Mouse (Mus musculus) liver, embryonic 14.5 days (tissue): Measurements from ENCODE around the gene Zfp574. TPM values are rescaled to one million over a fixed set of nuclear protein-coding genes. Genes with fewer than 3 reads are reported as not detected.

Experiments
- ATAC-seq: fragments of 200-750 bp; cut with Nextera tagmentation; 2 replicates; pipeline ENCODE4 v1.8.0; 2017; ENCODE audit warnings: moderate number of reproducible peaks, mild to moderate bottlenecking, moderate library complexity; ENCODE audit not compliant: insufficient read depth
- DNase-seq, 3 experiments: peaks; one replicate each; pipeline ENCODE4 v3.0.0-alpha.2; 2012 to 2013; ENCODE audit warnings: low read depth in 3 of 3, low spot score in 3 of 3
- H3K27ac ChIP-seq: fragments of 300-500 bp; sonication (generic); 2 replicates; pipeline ENCODE4 v1.5.1; 2014; ENCODE audit warnings: moderate library complexity, mild to moderate bottlenecking, control low read depth, inconsistent platforms
- H3K27me3 ChIP-seq: fragments of 300-500 bp; sonication (generic); 2 replicates; pipeline ENCODE4 v1.6.1; 2014; ENCODE audit warnings: mild to moderate bottlenecking, low read length, moderate library complexity; ENCODE audit not compliant: control insufficient read depth, insufficient read depth
- H3K36me3 ChIP-seq: fragments of 300-500 bp; sonication (generic); replicated peaks from 2 replicates; pipeline ENCODE4 v1.6.1; 2014; ENCODE audit warnings: low read depth; ENCODE audit not compliant: control insufficient read depth, insufficient read depth
- H3K4me1 ChIP-seq, 2 experiments: fragments of 200-500 bp in 1 of 2; fragments of 300-500 bp in 1 of 2; sonication (generic) in 1 of 2; replicated peaks; 2 replicates each; pipeline ENCODE4 v1.6.1; 2012 to 2014; ENCODE audit warnings: antibody characterized with exemption in 1 of 2, inconsistent platforms in 1 of 2, low read length in 1 of 2; ENCODE audit not compliant: control insufficient read depth in 2 of 2, insufficient read depth in 2 of 2
- H3K4me2 ChIP-seq: fragments of 300-500 bp; sonication (generic); 2 replicates; pipeline ENCODE4 v1.6.1; 2014; ENCODE audit warnings: low read depth, mild to moderate bottlenecking, control low read depth, moderate library complexity
- H3K4me3 ChIP-seq, 2 experiments: fragments of 200-500 bp in 1 of 2; fragments of 300-500 bp in 1 of 2; sonication (generic) in 1 of 2; 2 replicates each; pipeline ENCODE4 v1.5.1; 2012 to 2014; ENCODE audit warnings: low read depth in 2 of 2, low read length in 2 of 2, mild to moderate bottlenecking in 2 of 2, control low read depth in 1 of 2, inconsistent platforms in 1 of 2, moderate library complexity in 1 of 2; ENCODE audit not compliant: insufficient read depth in 1 of 2
- H3K9ac ChIP-seq: fragments of 300-500 bp; sonication (generic); replicated peaks from 2 replicates; pipeline ENCODE4 v1.6.1; 2014; ENCODE audit warnings: mild to moderate bottlenecking, control low read depth, moderate library complexity
- H3K9me3 ChIP-seq: fragments of 300-500 bp; sonication (generic); 2 replicates; pipeline ENCODE4 v1.6.1; 2016; ENCODE audit warnings: low read length, mixed read lengths; ENCODE audit not compliant: control insufficient read depth
- CTCF ChIP-seq: IDR thresholded peaks from 2 replicates; pipeline ENCODE4 v1.5.1; 2016; ENCODE audit warnings: antibody characterized with exemption, low read depth, control low read depth
- EP300 ChIP-seq: IDR thresholded peaks from 2 replicates; pipeline ENCODE4 v1.6.1; 2016; ENCODE audit warnings: antibody characterized with exemption, low read depth
- WGBS: fragments of 180-500 bp; shearing (Covaris S2); extraction: QIAGEN DNeasy Blood & Tissue Kit; methylation state at CpG from one replicate; pipeline ENCODE4 v1.1.7; 2014; ENCODE audit not compliant: insufficient replicate concordance; 5-methylcytosine and 5-hydroxymethylcytosine counted together
- polyA plus RNA-seq, 2 experiments: library from polyadenylated mRNA; depleted of rRNA in 1 of 2; stranded (reverse) in 1 of 2; unstranded in 1 of 2; fragments of >200 nt; fragmentation: Nextera tagmentation in 1 of 2; extraction: Ambion mirVana in 1 of 2; gene quantifications; 2 replicates each; pipeline versions ENCODE4 v1.2.1 to v1.2.3; 2012 to 2014

The Zfp574 gene
- polyA plus RNA-seq, 2 experiments: 6.3 to 6.6 TPM

- ATAC-seq (no peak), DNase-seq (no peak)
- H3K4me2 ChIP-seq: no peak overlapping the region
- no peak overlapping the region for H3K4me3 ChIP-seq
- 62% methylated on average over 12 of the region's 12 CpGs for WGBS
- no peaks in the 10 kb centered on the region for H3K9me3 ChIP-seq
- TF ChIP-seq CTCF (no peak), EP300 (no peak)
- H3K9ac ChIP-seq: no peak overlapping the region
- H3K36me3 ChIP-seq: no peaks in the 10 kb centered on the region
- 0 out of 4 replicates have a peak, but pooled peaks cover 0 to 2% of the 10 kb centered on the region in 2 experiments for H3K4me1 ChIP-seq
- H3K27me3 ChIP-seq: no peaks in the 10 kb centered on the region
- no peak overlapping the region for H3K27ac ChIP-seq
These were observed 37.0 kb downstream of the Zfp574 start for GRCm38 (mm10) chr7:25109355-25109754.

- Histone ChIP-seq H3K27me3 (no peaks in the 10 kb centered on the region), H3K4me3 (no peak overlapping the region), H3K27ac (no peak overlapping the region), H3K36me3 (no peaks in the 10 kb centered on the region), H3K4me1 (0 out of 4 replicates have a peak, but pooled peaks cover 0 to 2% of the 10 kb centered on the region in 2 experiments), H3K9ac (no peak overlapping the region), H3K4me2 (no peak overlapping the region), H3K9me3 (no peaks in the 10 kb centered on the region)
- DNase-seq (no peak), ATAC-seq (no peak)
- 74% methylated on average over 9 of the region's 9 CpGs for WGBS
- TF ChIP-seq CTCF (no peak), EP300 (no peak)
These were observed 38.0 kb downstream of the Zfp574 start for GRCm38 (mm10) chr7:25110336-25110735.

GRCm38 (mm10) chr7:25112178-25112955 lies 40.0 kb downstream of the Zfp574 start:
- H3K4me1 ChIP-seq: 0 out of 4 replicates have a peak, but pooled peaks cover 0 to 2% of the 10 kb centered on the region in 2 experiments
- H3K9me3 ChIP-seq: no peaks in the 10 kb centered on the region
- no peak overlapping the region for H3K27ac ChIP-seq
- TF ChIP-seq CTCF (no peak), EP300 (no peak)
- no peak overlapping the region for H3K4me2 ChIP-seq
- H3K27me3 ChIP-seq: no peaks in the 10 kb centered on the region
- no peaks in the 10 kb centered on the region for H3K36me3 ChIP-seq
- no peak for ATAC-seq
- no peak overlapping the region for H3K4me3 ChIP-seq
- H3K9ac ChIP-seq: no peak overlapping the region
- 73% methylated on average over 17 of the region's 17 CpGs for WGBS
- no peak for DNase-seq

- DNase-seq: no peak
- H3K4me3 ChIP-seq: no peak overlapping the region
- 71% methylated on average over 16 of the region's 16 CpGs for WGBS
- H3K36me3 ChIP-seq: no peaks in the 10 kb centered on the region
- no peak for ATAC-seq
- H3K4me2 ChIP-seq: no peak overlapping the region
- H3K27ac ChIP-seq: no peak overlapping the region
- TF ChIP-seq CTCF: no peak
- TF ChIP-seq EP300: no peak
- H3K9ac ChIP-seq: no peak overlapping the region
- H3K9me3 ChIP-seq: no peaks in the 10 kb centered on the region
- no peaks in the 10 kb centered on the region for H3K4me1 ChIP-seq
- H3K27me3 ChIP-seq: no peaks in the 10 kb centered on the region
These were observed 40.7 kb downstream of the Zfp574 start for GRCm38 (mm10) chr7:25112956-25113603.
